Mouse (Mus musculus): ENCODE data around the gene Mindy4.

Gene Mindy4

DNA sequence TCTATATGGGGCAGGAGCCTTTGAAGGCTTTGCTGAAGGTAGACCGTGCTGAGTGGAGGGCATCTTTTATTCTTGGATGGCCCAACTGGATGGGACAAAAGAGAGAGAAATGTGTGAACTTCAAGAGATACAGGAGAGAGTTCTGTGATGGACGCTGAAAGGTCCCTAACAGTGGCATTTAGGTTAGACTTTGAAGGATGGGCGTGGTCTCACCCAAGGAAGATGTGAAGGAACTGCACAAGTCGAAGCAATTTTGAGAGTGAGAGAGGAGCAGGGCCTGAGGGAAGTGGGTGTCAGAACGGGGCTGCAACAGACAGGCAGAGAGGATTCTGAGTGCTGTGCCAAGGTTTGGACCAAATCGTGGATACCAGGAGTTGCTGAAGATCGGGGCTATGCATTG, 54.1 kb downstream of the Mindy4 start:
- no peak for DNase-seq (ENCODE audit: low read depth)

DNA sequence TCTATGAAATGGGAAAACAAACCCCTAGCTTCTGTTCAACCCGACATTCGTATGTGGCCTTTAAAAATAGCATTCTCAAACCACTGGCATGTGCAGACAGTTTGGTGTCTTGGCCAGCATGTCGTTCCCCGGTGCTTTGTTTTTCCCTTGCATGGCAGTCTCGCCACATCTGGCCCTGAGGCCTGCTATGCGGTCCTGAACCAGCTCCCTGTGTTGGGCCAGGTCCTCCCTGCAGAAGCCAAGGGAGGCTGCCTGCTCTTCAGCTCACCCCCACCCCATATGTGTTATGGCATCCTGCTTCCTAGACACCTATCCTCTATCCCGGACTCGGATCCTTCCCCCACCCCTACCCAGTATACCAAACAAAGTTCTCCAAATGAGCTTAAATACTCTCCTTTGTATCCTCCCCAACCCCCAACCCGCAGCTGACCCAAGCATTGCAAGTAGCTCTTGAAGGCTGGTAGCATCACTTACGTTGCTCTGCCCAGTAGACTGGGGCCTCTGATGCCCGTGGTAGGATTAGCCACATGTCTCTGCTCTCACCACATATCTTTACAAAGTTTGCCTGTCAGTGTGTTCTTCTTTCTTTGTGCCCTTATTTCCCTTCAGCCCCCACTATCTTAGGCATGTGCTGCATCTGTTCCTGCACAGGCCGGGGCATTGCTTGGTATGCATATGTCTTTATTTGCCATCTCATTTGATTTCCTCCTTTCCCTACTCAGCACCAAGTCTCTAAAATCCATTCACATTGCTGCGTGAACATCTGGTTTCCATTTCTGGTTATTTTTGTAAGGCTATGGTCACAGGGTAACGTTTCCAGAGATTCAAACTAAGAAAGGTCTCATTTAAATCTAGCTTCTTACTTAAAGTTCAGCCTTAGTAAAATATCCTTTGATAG, 55.5 kb downstream of the Mindy4 start:
- no peak for DNase-seq (ENCODE audit: low read depth)

DNA sequence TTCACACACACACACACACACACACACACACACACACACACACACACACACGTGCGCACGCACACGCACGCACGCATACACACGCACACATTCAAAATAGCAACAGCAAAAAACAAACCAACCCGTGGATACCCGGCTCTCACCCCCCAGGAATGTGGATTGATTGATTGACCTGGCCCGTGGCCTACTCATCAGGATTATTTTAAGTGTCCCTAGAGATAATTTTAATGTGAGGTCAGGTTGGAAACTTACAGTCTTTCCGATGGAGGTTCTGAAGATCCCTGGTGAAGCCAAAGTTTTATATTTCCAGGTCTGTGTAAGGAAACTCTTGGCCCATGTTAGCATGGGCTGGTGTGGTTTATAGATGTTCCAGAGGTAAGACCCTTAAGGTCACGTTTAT, 59.0 kb downstream of the Mindy4 start:
- no peak for DNase-seq (ENCODE audit: low read depth)

DNA sequence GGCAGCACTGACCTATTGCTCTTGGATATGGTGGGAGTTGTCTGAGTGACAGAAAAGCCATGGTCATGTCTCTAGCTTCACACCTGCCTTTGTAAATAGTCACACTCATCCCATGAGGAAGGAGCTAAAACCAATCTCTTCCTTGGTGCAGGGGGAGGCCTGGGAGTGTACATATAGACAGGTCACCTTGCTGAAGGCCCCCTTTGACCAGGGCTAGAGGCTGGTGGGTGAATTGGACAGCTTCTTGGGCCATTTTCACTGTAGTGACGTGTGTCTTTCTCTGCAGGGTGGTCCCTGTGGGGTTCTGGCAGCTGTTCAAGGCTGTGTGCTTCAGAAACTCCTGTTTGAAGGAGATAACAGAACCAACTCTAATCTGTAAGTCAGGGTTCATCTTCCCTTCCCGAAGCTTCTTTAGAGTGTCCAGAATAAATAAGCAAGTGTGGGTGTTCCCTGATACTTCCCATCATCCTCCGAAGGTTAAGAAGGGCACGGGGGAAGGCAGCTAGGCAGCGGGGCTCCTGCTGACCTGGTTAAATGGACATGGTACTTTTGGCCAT, 60.4 kb downstream of the Mindy4 start:
- peak; percentile 69 for DNase-seq (ENCODE audit: low read depth)

DNA sequence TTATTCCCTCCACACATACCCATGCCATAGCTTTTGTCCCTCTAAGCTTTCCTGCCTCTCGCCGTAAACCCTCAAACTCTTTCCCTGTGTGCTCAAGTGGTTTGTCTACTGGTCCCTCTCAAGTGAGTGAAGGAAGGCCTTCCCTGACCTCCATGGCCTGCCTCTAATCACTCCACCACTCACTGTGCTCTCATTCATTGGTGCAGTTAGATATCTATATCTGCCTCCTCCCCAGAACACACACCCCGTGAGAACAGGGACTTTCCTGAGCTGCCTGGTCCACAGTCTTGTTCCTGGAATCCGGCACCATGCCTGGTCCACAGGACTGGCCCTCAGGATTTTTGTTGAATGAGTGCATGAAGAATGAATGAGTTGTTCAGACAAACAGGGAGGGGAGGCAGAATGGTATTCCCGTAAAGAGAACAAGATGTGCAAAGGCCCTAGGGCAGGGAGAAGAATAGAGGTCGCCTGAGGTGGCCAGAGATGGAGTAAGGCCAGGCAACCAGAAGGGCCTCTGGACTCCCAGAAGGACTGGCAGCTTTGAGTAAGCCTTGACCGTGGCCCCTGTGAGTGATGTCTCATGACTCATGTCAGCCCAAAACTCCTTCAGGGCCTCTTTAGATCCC, 61.7 kb downstream of the Mindy4 start:
- DNase-seq (ENCODE audit: low read depth): peak; percentile 56

DNA sequence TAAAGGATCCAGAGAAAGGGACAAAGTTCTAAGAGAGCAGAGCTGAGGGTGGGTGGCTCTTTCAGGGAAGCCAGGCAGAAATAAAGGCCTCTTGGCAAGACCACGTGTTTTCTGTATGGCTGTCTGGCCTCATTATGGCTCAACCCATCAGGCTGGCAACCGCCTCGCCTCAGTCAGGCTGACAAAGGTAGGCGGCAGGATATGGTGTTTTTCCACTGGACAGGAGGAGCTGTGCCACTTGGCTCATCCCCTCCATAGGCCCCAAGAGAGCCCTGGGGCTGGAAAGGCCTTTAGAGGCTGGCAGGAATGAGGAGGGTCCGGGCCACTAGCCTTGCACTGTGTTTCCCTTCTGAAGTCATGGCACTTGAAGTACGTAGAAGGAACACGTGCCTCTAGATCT, 69.8 kb downstream of the Mindy4 start:
- no peak for DNase-seq (ENCODE audit: low read depth)

DNA sequence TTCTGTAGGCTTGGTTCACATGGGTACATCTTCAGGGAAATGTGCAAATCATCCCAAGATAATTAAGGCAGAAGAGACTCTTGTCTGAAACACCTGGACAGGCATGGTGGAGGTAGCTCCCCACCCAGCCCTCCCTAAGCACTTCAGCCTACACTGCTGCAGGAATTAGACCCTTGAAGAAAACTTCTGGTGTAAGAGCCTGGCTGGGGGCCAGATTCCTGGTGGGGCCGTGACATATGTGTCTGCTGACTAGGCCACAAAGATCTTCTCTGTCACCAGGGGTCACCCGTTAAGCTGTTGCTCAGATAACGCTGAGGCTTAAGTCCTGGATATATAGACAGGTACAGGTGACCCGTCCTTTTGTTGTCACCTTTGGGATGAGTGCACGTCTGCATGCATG, 70.3 kb downstream of the Mindy4 start:
- no peak for DNase-seq (ENCODE audit: low read depth)

DNA sequence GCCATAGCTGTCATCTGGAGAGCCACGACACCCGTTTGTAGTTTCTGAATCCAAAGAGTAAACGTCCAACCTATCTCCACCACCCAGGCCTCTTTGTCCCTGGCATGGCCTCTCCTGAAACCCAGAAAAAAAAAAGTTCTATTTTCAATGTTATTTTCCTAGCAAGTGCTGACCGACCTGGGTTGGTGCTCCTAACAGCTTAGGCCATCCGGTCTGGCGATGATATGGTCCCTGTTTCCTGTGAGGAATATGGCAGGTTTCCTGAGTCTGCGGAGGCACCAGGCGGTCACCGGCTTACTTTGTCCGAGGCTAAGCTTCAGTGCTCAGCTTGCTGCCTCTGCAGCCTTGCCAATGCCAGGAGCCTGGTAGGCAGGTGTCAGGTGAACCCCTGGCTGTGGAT, 71.8 kb downstream of the Mindy4 start:
- no peak for DNase-seq (ENCODE audit: low read depth)

DNA sequence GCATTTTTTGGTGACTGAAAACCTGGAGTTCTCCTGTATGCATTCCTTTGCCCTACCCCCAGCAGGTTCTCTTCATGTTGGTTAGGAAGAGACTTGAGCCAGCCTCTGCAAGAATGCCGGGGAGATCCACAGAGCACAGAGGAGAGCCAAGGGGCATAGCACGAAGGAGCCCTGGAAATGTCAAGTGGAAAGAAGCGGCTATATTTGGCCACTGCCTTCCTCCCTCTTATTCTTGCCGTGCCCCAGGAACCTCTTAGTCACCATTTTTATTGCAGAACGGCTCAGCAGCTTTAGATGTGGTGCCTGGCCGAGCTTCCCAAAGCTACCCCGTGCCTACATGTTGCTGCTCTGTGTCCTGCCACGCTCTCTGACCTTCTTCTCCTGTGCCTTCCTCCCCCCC, 72.6 kb downstream of the Mindy4 start:
- DNase-seq (ENCODE audit: low read depth): no peak

DNA sequence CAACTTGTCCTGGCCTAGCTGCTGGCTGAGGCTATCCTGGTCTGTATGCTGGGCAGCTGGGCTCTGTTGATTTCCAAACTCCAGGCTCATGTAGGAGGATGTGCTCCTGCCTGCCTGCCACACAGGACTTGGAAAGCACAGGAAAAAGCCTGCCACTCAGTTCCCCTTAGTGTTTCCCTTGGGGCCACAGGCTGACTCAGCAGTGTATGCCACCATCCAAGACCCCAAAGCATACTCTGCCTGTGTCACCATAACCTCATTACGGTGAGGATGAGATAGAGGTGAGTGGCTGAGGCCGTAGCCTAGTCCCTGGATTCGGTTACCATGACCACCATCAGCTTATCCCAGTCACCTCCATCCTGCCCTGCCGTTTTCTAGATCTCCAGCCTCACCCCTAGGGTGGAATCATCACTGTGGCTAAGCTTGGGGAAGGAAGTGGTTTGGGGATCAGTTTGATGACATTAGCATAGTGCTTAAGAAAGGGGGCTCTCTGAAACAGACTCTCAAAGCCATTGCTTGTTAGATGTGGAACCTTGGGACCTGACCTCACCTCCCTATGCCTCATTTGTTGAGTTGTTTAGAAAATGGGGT, 73.6 kb downstream of the Mindy4 start:
- no peak for DNase-seq (ENCODE audit: low read depth)

DNA sequence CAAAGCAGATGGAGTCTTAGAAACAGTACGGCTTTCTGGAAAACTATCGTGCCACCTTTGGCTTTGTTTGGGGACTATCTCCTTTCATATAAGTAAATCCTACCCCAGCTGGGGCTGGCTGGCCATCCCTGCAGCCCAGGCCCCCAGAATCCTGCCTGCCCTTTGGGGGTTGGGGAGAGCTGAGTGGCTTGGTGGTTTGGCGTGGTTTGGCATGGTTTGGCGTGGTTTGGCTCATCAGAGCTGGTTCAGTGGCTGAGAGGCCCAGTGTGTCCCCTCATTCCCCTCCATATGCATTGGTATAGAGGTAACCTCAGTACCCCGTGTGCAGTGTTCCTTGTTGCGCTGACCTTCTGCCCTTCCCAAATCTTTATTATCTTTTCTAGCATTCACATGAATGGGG, 74.9 kb downstream of the Mindy4 start:
- DNase-seq (ENCODE audit: low read depth): no peak

DNA sequence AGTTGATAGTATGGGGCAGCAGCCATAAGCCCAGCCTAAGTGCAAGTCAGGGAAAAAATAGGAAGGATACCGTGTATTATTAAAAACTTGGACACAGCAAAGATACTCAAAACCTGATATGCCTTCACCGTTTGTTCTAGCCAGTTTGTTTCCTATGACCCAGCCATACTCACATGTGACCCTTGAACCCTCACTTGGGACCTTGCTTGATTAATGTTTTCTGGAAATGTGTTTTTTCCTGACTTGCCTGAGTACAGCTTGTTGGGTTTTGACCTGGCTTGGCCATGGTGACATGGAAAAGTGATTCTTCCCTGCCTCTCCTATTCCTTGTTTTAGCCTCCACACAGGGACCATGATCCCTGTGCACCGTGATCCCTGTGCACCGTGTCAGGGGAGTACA, 75.3 kb downstream of the Mindy4 start:
- no peak for DNase-seq (ENCODE audit: low read depth)

DNA sequence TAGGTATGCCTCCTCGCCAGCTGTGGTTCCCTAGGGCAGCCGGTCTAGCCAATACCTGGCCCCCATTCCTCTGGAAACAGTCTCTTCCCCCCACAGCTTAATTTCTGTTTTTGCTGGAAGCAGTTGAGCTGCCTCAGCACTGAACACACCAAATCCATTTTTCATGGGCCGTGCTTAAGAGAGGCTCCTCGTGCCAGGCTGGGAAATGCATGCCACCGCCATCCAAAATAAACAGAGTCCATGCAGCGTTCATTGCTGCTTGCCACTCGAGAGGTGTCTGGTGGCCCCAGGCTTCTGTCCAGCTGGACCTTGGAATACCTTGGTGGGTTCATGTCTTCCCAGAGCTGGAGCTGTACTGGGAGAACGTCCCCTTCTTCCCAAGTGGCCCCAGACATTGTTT, 77.8 kb downstream of the Mindy4 start:
- DNase-seq (ENCODE audit: low read depth): no peak

DNA sequence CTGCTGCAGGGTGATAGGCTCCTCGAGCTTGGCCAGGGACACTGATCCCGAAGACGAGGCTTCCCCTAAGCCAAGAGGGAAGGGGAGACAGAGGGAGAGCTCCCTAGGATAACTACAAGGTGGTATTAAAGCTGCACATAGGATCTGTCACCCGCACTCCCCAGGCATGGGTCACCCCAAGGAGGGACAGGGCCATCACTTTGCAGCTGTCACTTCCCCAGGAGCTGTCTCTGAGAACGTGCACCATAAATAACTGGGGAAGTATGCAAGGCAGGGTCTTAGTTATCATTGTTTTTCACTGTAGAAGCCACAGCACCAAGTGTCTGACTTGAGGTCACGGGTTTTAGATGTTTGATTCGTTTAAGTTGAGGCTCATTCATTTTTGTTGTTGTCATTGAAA, 78.5 kb downstream of the Mindy4 start:
- no peak for DNase-seq (ENCODE audit: low read depth)

DNA sequence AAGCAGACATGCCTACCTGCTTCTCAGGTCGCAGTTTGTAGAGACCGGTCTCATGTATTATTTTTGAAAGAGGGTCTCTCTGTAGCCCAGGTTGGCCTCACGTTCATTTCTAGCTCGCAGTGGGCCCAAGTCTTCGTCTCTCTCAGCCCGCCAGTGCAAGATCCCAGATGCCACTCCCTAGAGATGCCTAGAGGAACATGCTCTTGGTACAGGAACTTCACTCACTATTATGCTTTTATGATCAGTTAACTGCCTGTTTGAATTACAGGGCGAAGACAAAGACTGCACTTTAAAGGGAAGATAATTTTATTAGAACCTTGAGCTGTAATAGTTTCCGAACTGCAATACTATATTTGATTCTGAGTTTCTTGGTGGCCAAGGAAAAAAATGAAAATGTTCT, 79.2 kb downstream of the Mindy4 start:
- no peak for DNase-seq (ENCODE audit: low read depth)

DNA sequence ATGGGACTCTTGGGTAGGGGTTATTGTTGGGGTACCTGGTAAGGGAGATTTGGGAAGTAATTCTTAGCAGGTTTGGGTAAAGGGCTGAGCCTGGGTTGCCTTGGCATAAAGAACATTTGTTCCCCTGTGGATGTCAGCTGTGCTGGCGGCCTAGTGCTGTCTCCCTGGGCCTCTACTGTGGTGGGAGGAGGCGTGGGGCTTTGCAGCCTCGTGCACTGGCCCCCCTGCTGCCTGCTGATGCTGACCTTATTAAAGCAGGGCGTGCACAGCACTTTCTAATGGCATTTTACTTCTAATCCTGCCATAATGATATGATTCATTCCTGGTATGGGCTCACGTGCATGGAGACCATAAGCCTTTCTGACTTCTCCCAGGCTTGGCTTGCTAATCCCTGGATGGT, 82.0 kb downstream of the Mindy4 start:
- DNase-seq (ENCODE audit: low read depth): no peak

DNA sequence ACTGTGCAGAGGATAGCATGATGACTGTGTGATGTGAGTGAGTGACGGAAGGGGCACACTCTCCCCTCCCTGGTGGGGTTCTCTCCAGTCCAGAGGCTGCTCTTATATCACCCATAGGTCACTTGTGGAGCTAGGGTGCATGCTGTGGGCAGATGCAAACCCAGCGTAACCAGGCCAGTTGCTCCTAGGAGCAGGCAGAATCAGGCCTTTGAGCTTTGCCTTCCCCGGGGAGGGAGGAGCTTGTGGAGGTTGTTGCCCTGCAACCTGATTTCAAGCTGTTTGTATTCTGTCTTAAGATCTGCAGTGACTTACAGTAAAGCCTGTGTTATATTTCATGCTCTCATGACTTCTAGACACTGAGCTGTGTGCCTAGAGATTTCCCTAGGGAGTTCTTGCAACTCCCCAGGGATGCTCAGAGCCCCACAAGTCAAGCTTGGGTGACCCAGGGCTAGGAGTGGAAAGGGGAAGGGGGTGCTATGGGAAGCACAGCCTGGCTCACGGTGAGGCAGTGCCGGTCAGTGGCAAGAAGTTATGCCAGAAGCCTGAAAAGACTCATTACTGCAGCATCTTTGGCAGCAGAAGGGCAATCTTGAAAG, 84.9 kb downstream of the Mindy4 start:
- DNase-seq (ENCODE audit: low read depth): no peak

DNA sequence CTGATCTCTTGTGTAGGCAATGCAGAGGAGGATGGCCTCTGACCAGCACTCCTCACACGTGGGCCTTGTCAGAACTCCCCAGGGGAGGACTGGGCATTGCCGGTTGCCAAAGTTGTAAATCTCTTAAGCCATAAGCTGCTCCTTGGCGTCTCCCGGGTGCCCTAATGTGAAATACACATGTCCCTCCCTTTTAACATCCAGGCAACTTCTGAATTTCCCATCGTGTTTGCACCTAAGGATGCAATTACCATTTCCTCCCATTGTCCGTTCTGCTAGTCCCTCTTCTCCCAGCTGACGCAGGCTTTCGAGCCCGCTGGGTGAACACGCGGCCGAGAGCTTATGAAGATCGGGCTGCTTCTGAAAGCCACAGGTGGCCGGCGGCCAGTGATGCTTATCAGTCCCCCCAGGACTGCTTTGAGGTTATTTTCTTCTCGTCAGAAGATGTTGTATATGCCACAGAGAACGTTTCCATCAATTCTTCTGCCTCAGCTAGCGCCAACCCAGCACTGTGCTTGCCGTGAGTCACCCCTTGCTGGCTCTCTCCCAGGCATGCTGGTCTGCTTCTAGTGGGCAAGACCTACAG, 91.5 kb downstream of the Mindy4 start:
- DNase-seq (ENCODE audit: low read depth): no peak

DNA sequence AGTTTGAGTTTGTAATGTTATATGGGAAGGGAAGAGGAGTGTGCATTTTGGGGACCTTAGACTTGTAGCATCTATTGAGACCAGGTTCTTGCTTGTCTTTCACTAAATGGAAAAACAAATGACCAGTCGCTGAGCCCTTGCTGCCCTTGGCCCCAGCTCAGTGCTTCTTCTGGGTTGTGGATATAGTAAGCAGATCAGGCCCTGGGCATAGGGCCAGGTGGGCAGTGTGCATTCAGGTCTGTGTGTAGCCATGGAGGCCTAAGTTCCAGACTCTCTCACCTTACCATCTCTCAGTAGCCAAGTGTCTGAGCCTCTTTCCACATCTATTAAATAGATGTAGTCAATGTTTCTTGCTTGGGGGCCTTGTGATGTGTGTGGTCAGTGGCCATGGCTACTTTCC, 92.1 kb downstream of the Mindy4 start:
- DNase-seq (ENCODE audit: low read depth): no peak

DNA sequence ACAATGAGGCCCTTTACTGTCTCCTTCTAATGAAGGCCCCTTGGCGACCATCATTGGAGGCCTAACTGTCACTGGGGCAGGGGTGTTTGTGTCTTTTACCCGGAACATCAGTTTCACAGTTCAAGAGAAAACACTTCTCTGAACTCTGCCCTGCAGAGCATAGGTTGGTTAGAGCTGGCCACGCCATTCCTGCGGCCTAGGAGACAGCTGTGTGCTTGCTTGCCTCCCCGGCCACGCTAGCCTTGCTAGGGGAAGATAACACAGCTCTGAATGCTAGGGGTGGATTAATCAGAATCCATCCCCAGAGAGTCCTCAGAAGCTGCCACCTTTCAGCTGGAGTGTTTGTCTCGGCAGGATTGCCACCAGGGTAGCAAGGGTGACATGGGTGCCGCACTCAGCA, 96.3 kb downstream of the Mindy4 start:
- peak; percentile 51 for DNase-seq (ENCODE audit: low read depth)

DNA sequence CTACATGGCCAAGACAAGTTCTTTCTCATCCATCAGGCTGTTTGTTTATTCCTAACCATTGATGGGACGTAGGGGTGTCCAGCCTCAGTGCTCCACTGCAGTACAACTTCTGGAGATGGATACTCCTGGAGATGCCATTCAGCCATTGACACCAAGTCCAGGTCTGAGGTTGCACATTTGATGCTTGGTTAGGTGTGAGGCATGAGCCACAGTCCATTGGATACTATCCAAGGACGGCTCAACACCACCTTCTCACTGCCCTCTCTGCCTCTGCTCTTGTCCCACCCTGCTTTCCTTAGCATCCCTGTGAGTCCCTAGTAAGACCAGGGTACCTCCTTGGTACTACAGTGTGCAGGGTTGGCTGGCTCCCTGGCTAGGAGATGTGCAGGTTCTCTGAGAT, 96.7 kb downstream of the Mindy4 start:
- DNase-seq (ENCODE audit: low read depth): no peak

DNA sequence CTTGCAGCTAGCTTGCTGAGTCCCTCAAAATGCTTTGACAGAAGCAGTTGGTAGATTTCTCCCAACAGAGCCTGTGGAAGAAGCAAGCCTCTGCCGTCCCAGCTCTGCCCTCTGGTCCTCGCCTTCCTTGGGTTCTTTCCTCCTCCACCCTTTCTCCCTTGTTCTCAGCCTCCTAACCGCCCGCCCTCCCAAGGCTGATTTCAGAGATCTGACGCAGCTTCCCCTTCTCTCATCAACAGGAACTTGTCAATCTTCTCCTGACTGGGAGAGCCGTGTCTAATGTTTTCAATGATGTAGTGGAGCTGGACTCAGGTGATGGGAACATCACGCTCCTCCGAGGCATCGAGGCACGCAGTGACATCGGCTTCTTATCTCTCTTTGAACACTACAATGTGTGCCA, 97.5 kb downstream of the Mindy4 start:
- no peak for DNase-seq (ENCODE audit: low read depth)
